Mouse (Mus musculus) limb, embryonic 14.5 days (tissue): Measurements from ENCODE around the gene H13. TPM values are rescaled to one million over a fixed set of nuclear protein-coding genes. Genes with fewer than 3 reads are reported as not detected.

ENCODE experiments used
- ATAC-seq: fragments of 200-750 bp; cut with Nextera tagmentation; 2 replicates; pipeline ENCODE4 v1.8.0; 2017; ENCODE audit warnings: low read depth, moderate number of reproducible peaks, moderate TSS enrichment; ENCODE audit not compliant: low FRiP score
- DNase-seq: peaks from one replicate; pipeline ENCODE4 v3.0.0-alpha.2; 2015; ENCODE audit warnings: low spot score
- H3K27ac ChIP-seq: fragments of 300-500 bp; sonication (generic); replicated peaks from 2 replicates; pipeline ENCODE4 v1.5.1; 2014; ENCODE audit warnings: low read depth, mild to moderate bottlenecking, low read length, moderate library complexity, mixed read lengths
- H3K27me3 ChIP-seq: fragments of 300-500 bp; sonication (generic); 2 replicates; pipeline ENCODE4 v1.6.1; 2014; ENCODE audit warnings: low read length, mixed read lengths; ENCODE audit not compliant: control insufficient read depth, insufficient read depth
- H3K36me3 ChIP-seq: fragments of 300-500 bp; sonication (generic); 2 replicates; pipeline ENCODE4 v1.6.1; 2014; ENCODE audit warnings: mild to moderate bottlenecking, low read length, moderate library complexity, mixed read lengths; ENCODE audit not compliant: control insufficient read depth, insufficient read depth
- H3K4me1 ChIP-seq: fragments of 300-500 bp; sonication (generic); 2 replicates; pipeline ENCODE4 v1.6.1; 2014; ENCODE audit warnings: antibody characterized with exemption, low read length, mixed read lengths; ENCODE audit not compliant: control insufficient read depth, insufficient read depth
- H3K4me2 ChIP-seq: fragments of 300-500 bp; sonication (generic); replicated peaks from 2 replicates; pipeline ENCODE4 v1.6.1; 2014; ENCODE audit warnings: low read depth, mild to moderate bottlenecking, low read length, moderate library complexity; ENCODE audit not compliant: severe bottlenecking
- H3K4me3 ChIP-seq: fragments of 300-500 bp; sonication (generic); replicated peaks from 2 replicates; pipeline ENCODE4 v1.5.1; 2014; ENCODE audit warnings: low read length
- H3K9ac ChIP-seq: fragments of 300-500 bp; sonication (generic); 2 replicates; pipeline ENCODE4 v1.6.1; 2014; ENCODE audit warnings: mild to moderate bottlenecking, low read depth, low read length, moderate library complexity; ENCODE audit not compliant: severe bottlenecking
- H3K9me3 ChIP-seq: fragments of 300-500 bp; sonication (generic); 2 replicates; pipeline ENCODE4 v1.6.1; 2016; ENCODE audit warnings: low read length; ENCODE audit not compliant: control insufficient read depth
- POLR2A ChIP-seq: fragments of 200-500 bp; IDR thresholded peaks from 2 replicates; pipeline ENCODE4 v1.8.0; 2012; ENCODE audit warnings: inconsistent platforms, mild to moderate bottlenecking, moderate library complexity, borderline replicate concordance; ENCODE audit not compliant: insufficient read depth, insufficient read length; ENCODE audit errors: extremely low read depth
- WGBS: fragments of 180-500 bp; shearing (Covaris S2); extraction: QIAGEN DNeasy Blood & Tissue Kit; methylation state at CpG from one replicate; pipeline ENCODE4 v1.1.7; 2014; 5-methylcytosine and 5-hydroxymethylcytosine counted together
- polyA plus RNA-seq, 2 experiments: library from polyadenylated mRNA; depleted of rRNA in 1 of 2; stranded (reverse) in 1 of 2; unstranded in 1 of 2; fragments of >200 nt; fragmentation: Nextera tagmentation in 1 of 2; extraction: Ambion mirVana in 1 of 2; gene quantifications; 2 replicates each; pipeline versions ENCODE4 v1.2.1 to v1.2.3; 2012 to 2014

H13 gene
- polyA plus RNA-seq, 2 experiments: 148 to 151 TPM

GRCm38 (mm10) chr2:152727795-152728510 is 58.7 kb downstream of the H13 start:
- Histone ChIP-seq H3K4me1 (peaks cover 39% of the 10 kb centered on the region), H3K4me3 (no peak overlapping the region), H3K9me3 (no peaks in the 10 kb centered on the region), H3K4me2 (no peak overlapping the region), H3K9ac (no peak overlapping the region), H3K36me3 (no peaks in the 10 kb centered on the region), H3K27ac (peak overlapping the region; percentile 62; the same call in 1 of the 2 replicates), H3K27me3 (no peaks in the 10 kb centered on the region)
- no peak for TF ChIP-seq POLR2A
- WGBS: 79% methylated on average over 14 of the region's 14 CpGs
- no peak for ATAC-seq
- no peak for DNase-seq

GRCm38 (mm10) chr2:152728594-152728993 is 59.3 kb downstream of the H13 start:
- H3K9me3 ChIP-seq: no peaks in the 10 kb centered on the region
- no peak overlapping the region for H3K4me3 ChIP-seq
- no peak overlapping the region for H3K9ac ChIP-seq
- no peak for TF ChIP-seq POLR2A
- H3K36me3 ChIP-seq: no peaks in the 10 kb centered on the region
- H3K4me1 ChIP-seq: peaks cover 42% of the 10 kb centered on the region
- WGBS: 81% methylated on average over 7 of the region's 7 CpGs
- DNase-seq (no peak), ATAC-seq (no peak)
- H3K4me2 ChIP-seq: no peak overlapping the region
- H3K27me3 ChIP-seq: no peaks in the 10 kb centered on the region
- peak overlapping the region; percentile 90; the same call in 1 of the 2 replicates for H3K27ac ChIP-seq

GRCm38 (mm10) chr2:152729013-152729635 is 59.9 kb downstream of the H13 start:
- DNase-seq (no peak), ATAC-seq (no peak)
- Histone ChIP-seq H3K4me1 (peaks cover 38% of the 10 kb centered on the region), H3K27me3 (no peaks in the 10 kb centered on the region), H3K9ac (peak overlapping the region; percentile 21; the same call in 1 of the 2 replicates), H3K27ac (peak overlapping the region; percentile 90), H3K9me3 (no peaks in the 10 kb centered on the region), H3K4me2 (peak overlapping the region; percentile 28), H3K4me3 (no peak overlapping the region), H3K36me3 (no peaks in the 10 kb centered on the region)
- TF ChIP-seq POLR2A: no peak
- WGBS: 21% methylated on average over 8 of the region's 8 CpGs

GRCm38 (mm10) chr2:152729636-152730020 is 60.4 kb downstream of the H13 start:
- WGBS: 6% methylated on average over 7 of the region's 7 CpGs
- no peaks in the 10 kb centered on the region for H3K27me3 ChIP-seq
- H3K36me3 ChIP-seq: no peaks in the 10 kb centered on the region
- TF ChIP-seq POLR2A: no peak
- peak overlapping the region; percentile 21; the same call in 1 of the 2 replicates for H3K9ac ChIP-seq
- H3K4me3 ChIP-seq: no peak overlapping the region
- H3K9me3 ChIP-seq: no peaks in the 10 kb centered on the region
- H3K27ac ChIP-seq: peak overlapping the region; percentile 90
- H3K4me1 ChIP-seq: peaks cover 38% of the 10 kb centered on the region
- peak overlapping the region; percentile 28 for H3K4me2 ChIP-seq
- DNase-seq (peak; percentile 82), ATAC-seq (peak; percentile 93)

- no peak for ATAC-seq
- H3K9ac ChIP-seq: no peak overlapping the region
- H3K4me1 ChIP-seq: peaks cover 34% of the 10 kb centered on the region
- no peak overlapping the region for H3K27ac ChIP-seq
- H3K27me3 ChIP-seq: no peaks in the 10 kb centered on the region
- no peaks in the 10 kb centered on the region for H3K9me3 ChIP-seq
- DNase-seq: no peak
- no peak overlapping the region for H3K4me3 ChIP-seq
- TF ChIP-seq POLR2A: no peak
- peaks cover 10% of the 10 kb centered on the region; the same call in 1 of the 2 replicates for H3K36me3 ChIP-seq
- WGBS: 93% methylated on average over 2 of the region's 2 CpGs
- H3K4me2 ChIP-seq: no peak overlapping the region
These were observed 63.9 kb downstream of the H13 start for GRCm38 (mm10) chr2:152733201-152733600.
